Mouse (Mus musculus) retina, postnatal 1 day (tissue): ENCODE data around the gene Wdr92.
"Not testable (repeated sequence)": the region's sequence is repeated elsewhere in the genome, so short reads cannot be mapped to it uniquely, and the experiment has no call there.

ENCODE experiments used
- DNase-seq: peaks from one replicate; pipeline ENCODE4 v3.0.0-alpha.2; 2012

Gene Wdr92

GRCm38 (mm10) chr11:17211258-17212140 lies 29.6 kb downstream of the Wdr92 start, which contains the start of gene Pno1:
Pno1 (minus strand) TSS chr11:17211568.
- DNase-seq, result peak; percentile 98

- no peak for DNase-seq
Observed at GRCm38 (mm10) chr11:17212141-17212495, 30.2 kb downstream of the Wdr92 start.

GRCm38 (mm10) chr11:17212903-17213509 lies 31.1 kb downstream of the Wdr92 start:
- DNase-seq, result no peak

GRCm38 (mm10) chr11:17215475-17215874 lies 33.6 kb downstream of the Wdr92 start:
- DNase-seq, result no peak

GRCm38 (mm10) chr11:17221126-17221525 lies 39.2 kb downstream of the Wdr92 start:
- no peak for DNase-seq

- DNase-seq, result no peak
Observed at GRCm38 (mm10) chr11:17232792-17233191, 50.9 kb downstream of the Wdr92 start.

- no peak for DNase-seq
Observed at GRCm38 (mm10) chr11:17236449-17237037, 54.6 kb downstream of the Wdr92 start.

- not testable (repeated sequence) for DNase-seq
Observed at GRCm38 (mm10) chr11:17238598-17238997, 56.7 kb downstream of the Wdr92 start.

- DNase-seq, result no peak
Observed at GRCm38 (mm10) chr11:17248715-17249114, 66.8 kb downstream of the Wdr92 start.

GRCm38 (mm10) chr11:17256813-17257365 lies 75.0 kb downstream of the Wdr92 start:
- no peak for DNase-seq

GRCm38 (mm10) chr11:17257443-17257842 lies 75.5 kb downstream of the Wdr92 start, which contains the start of gene C1d:
C1d (plus strand) TSS chr11:17257579.
- DNase-seq, result peak; percentile 96

- no peak for DNase-seq
Observed at GRCm38 (mm10) chr11:17257861-17258260, 76.0 kb downstream of the Wdr92 start.

GRCm38 (mm10) chr11:17267176-17267575 lies 85.3 kb downstream of the Wdr92 start:
- DNase-seq, result no peak

GRCm38 (mm10) chr11:17268801-17269200 lies 86.9 kb downstream of the Wdr92 start:
- DNase-seq, result no peak

- peak; percentile 73 for DNase-seq
Observed at GRCm38 (mm10) chr11:17279959-17280358, 98.1 kb downstream of the Wdr92 start.
